Mouse (Mus musculus) CH12.LX (cell line): ENCODE measurements around the gene Mipep. TPM values are rescaled to one million over a fixed set of nuclear protein-coding genes. Genes with fewer than 3 reads are reported as not detected.

ENCODE experiments used
- DNase-seq: peaks from one replicate; pipeline ENCODE4 v3.0.0-alpha.2; 2013; ENCODE audit errors: extremely low read depth
- H3K27ac ChIP-seq: 2 replicates; pipeline ENCODE4 v1.5.1; 2012; ENCODE audit warnings: low read depth, mild to moderate bottlenecking, control low read depth, moderate library complexity; ENCODE audit not compliant: insufficient read depth
- H3K27me3 ChIP-seq: replicated peaks from 2 replicates; pipeline ENCODE3; 2012; ENCODE audit warnings: inconsistent platforms
- H3K36me3 ChIP-seq, 2 experiments: replicated peaks in 1 of 2; 2 replicates each; pipeline versions ENCODE3 to v1.6.1; 2012; ENCODE audit warnings: inconsistent platforms in 1 of 2, low read length in 1 of 2, mild to moderate bottlenecking in 1 of 2, mixed read lengths in 1 of 2, moderate library complexity in 1 of 2; ENCODE audit not compliant: control insufficient read depth in 1 of 2, insufficient read depth in 1 of 2
- H3K4me1 ChIP-seq, 2 experiments: 2 replicates each; pipeline ENCODE4 v1.6.1; 2012; ENCODE audit warnings: inconsistent platforms in 1 of 2, moderate library complexity in 1 of 2; ENCODE audit not compliant: insufficient read depth in 2 of 2, control insufficient read depth in 1 of 2
- H3K4me2 ChIP-seq: 2 replicates; pipeline ENCODE4 v1.6.1; 2012; ENCODE audit warnings: low read depth, mild to moderate bottlenecking, control low read depth; ENCODE audit not compliant: poor library complexity, insufficient read depth, severe bottlenecking
- H3K4me3 ChIP-seq, 3 experiments: fragments of 150-350 bp in 1 of 3; sonication (generic) in 1 of 3; replicated peaks in 1 of 3; 2 replicates each; pipeline versions ENCODE3 to v1.5.1; 2011 to 2012; ENCODE audit warnings: low read depth in 2 of 3, low read length in 2 of 3, mild to moderate bottlenecking in 2 of 3, moderate library complexity in 2 of 3, control low read depth in 1 of 3, improper control_type of control experiment in 1 of 3, inconsistent platforms in 1 of 3, mixed read lengths in 1 of 3; ENCODE audit not compliant: poor library complexity in 1 of 3
- H3K79me2 ChIP-seq: replicated peaks from 2 replicates; pipeline ENCODE4 v1.6.1; 2012; ENCODE audit warnings: mild to moderate bottlenecking, moderate library complexity; ENCODE audit not compliant: control insufficient read depth, poor library complexity, insufficient read depth, severe bottlenecking; ENCODE audit errors: extremely low read depth
- H3K9ac ChIP-seq: 2 replicates; pipeline ENCODE4 v1.6.1; 2012; ENCODE audit warnings: low read depth, mild to moderate bottlenecking, control low read depth, moderate library complexity; ENCODE audit not compliant: insufficient read depth
- H3K9me3 ChIP-seq: replicated peaks from 2 replicates; pipeline ENCODE3; 2012; ENCODE audit warnings: low read length, inconsistent platforms, mixed read lengths
- BHLHE40 ChIP-seq: IDR thresholded peaks from 2 replicates; pipeline ENCODE4 v1.6.1; 2011; ENCODE audit warnings: mild to moderate bottlenecking, low read depth, low read length, improper control_type of control experiment
- CHD1 ChIP-seq: IDR thresholded peaks from 2 replicates; pipeline ENCODE4 v1.6.1; 2012; ENCODE audit warnings: low read depth, low read length, improper control_type of control experiment, inconsistent platforms
- CHD2 ChIP-seq: IDR thresholded peaks from 2 replicates; pipeline ENCODE4 v1.6.1; 2011; ENCODE audit warnings: low read length, improper control_type of control experiment
- EP300 ChIP-seq: IDR thresholded peaks from 2 replicates; pipeline ENCODE4 v1.6.1; 2011; ENCODE audit warnings: low read length, improper control_type of control experiment
- IRF4 ChIP-seq: IDR thresholded peaks from 2 replicates; pipeline ENCODE4 v1.6.1; 2014; ENCODE audit warnings: low read depth, mild to moderate bottlenecking, inconsistent platforms, low read length, improper control_type of control experiment
- KAT2A ChIP-seq: IDR thresholded peaks from 2 replicates; pipeline ENCODE4 v1.6.1; 2012; ENCODE audit warnings: low read length, improper control_type of control experiment, inconsistent platforms; ENCODE audit not compliant: insufficient replicate concordance
- MAFK ChIP-seq: IDR thresholded peaks from 2 replicates; pipeline ENCODE4 v1.6.1; 2011; ENCODE audit warnings: low read length, improper control_type of control experiment; ENCODE audit not compliant: insufficient replicate concordance
- MAX ChIP-seq: IDR thresholded peaks from 2 replicates; pipeline ENCODE4 v1.6.1; 2011; ENCODE audit warnings: low read length, improper control_type of control experiment
- MEF2A ChIP-seq: IDR thresholded peaks from 2 replicates; pipeline ENCODE4 v1.6.1; 2014; ENCODE audit warnings: low read depth, mild to moderate bottlenecking, inconsistent platforms, low read length, improper control_type of control experiment, borderline replicate concordance
- NRF1 ChIP-seq: IDR thresholded peaks from 2 replicates; pipeline ENCODE4 v1.6.1; 2014; ENCODE audit warnings: low read depth, mild to moderate bottlenecking, inconsistent platforms, low read length, improper control_type of control experiment, moderate library complexity
- POLR2AphosphoS2 ChIP-seq: IDR thresholded peaks from 2 replicates; pipeline ENCODE4 v1.6.1; 2011; ENCODE audit warnings: low read depth, low read length, improper control_type of control experiment
- RAD21 ChIP-seq: IDR thresholded peaks from 2 replicates; pipeline ENCODE4 v1.6.1; 2011; ENCODE audit warnings: low read depth, mild to moderate bottlenecking, low read length, improper control_type of control experiment, moderate library complexity
- TCF12 ChIP-seq: IDR thresholded peaks from 2 replicates; pipeline ENCODE4 v1.6.1; 2014; ENCODE audit warnings: low read depth, mild to moderate bottlenecking, inconsistent platforms, low read length, improper control_type of control experiment
- UBTF ChIP-seq: IDR thresholded peaks from 2 replicates; pipeline ENCODE4 v1.6.1; 2012; ENCODE audit warnings: low read depth, mild to moderate bottlenecking, inconsistent platforms, low read length, improper control_type of control experiment, moderate library complexity
- USF1 ChIP-seq: IDR thresholded peaks from 2 replicates; pipeline ENCODE4 v1.6.1; 2014; ENCODE audit warnings: low read depth, mild to moderate bottlenecking, inconsistent platforms, low read length, improper control_type of control experiment
- ZKSCAN1 ChIP-seq: IDR thresholded peaks from 2 replicates; pipeline ENCODE4 v1.6.1; 2012; ENCODE audit warnings: low read depth, inconsistent platforms, low read length, improper control_type of control experiment, borderline replicate concordance
- ZNF384 ChIP-seq: IDR thresholded peaks from 2 replicates; pipeline ENCODE4 v1.6.1; 2012; ENCODE audit warnings: low read depth, low read length, improper control_type of control experiment, inconsistent platforms
- dilution Hi-C: fragments of 300-500 bp; cut with MboI; formaldehyde crosslinking; loops from 2 replicates; pipeline ENCODE4 v1.14.3; 2020; ENCODE audit warnings: low sequenced_read_pairs; ENCODE audit not compliant: extremely low pct_unique_long_range_greater_than_20kb, extremely low pct_ligation_motif_present
- in situ Hi-C: fragments of 300-500 bp; cut with MboI; formaldehyde crosslinking; loops from 3 replicates; pipeline ENCODE4 v1.14.3; 2019; ENCODE audit warnings: low sequenced_read_pairs, low pct_ligation_motif_present, low pct_unique_long_range_greater_than_20kb, mixed read lengths
- polyA plus RNA-seq: library from polyadenylated mRNA; unstranded; fragments of >175 nt; gene quantifications from 2 replicates; pipeline ENCODE4 v1.2.1, GENCODE M21; 2012; ENCODE audit warnings: low read depth; ENCODE audit not compliant: insufficient read length
- total RNA-seq, 2 experiments: library from RNA; depleted of rRNA; stranded (reverse); fragments of 300-350 nt in 1 of 2; fragments of >200 nt in 1 of 2; gene quantifications; 2 replicates each; pipeline ENCODE4 v1.2.3; 2012 to 2014

The Mipep gene
- total and polyA plus RNA-seq, 3 experiments: 33.1 to 37.2 (median 36.6) TPM

DNA sequence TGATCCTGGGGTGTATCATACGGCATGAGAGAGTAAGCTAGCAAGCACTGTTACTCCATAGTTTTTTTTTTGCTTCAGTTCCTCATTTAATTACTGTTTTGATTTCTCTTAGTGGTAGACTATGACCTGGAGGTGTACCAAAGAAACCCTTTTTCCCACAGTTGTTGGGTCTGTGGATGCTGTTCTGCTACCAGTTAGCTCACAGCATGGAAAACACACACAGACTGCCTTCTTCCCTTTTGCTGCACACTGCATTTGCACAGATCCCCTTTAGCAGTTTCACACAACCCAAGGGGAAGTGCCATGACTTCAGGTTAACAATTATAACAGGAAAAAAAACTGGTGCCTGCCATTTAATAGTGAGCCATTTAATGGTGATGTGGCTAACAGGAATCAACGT, 45.7 kb downstream of the Mipep start:
- 0 out of 4 replicates have a peak, but pooled peaks cover 0 to 3% of the 10 kb centered on the region in 2 experiments for H3K4me1 ChIP-seq
- dilution Hi-C loops: no loop called here
- no peak overlapping the region for H3K27ac ChIP-seq

DNA sequence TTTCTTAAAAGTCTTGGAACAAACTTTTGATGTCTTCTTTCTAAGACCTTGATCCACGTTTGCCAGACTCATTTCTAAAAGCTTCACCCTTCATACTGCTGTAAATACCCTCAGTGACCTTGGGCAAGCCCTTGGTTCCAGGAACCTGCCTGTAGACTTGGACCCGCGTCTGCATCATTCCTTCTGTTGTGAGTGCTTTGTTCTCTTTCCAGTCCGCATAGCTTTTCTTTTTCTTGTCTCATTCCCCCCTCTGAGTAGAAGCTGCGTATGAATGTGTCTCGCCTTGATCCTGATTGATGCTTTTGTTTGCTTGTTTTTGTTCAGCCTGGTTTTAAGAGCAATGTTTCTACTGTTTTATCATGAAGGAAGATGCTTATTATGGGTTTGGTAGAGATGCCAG, 52.3 kb downstream of the Mipep start:
- peaks cover 3% of the 10 kb centered on the region for H3K9me3 ChIP-seq
- no peak overlapping the region for H3K4me2 ChIP-seq
- H3K27me3 ChIP-seq: no peaks in the 10 kb centered on the region
- in situ Hi-C loops (no loop called here), dilution Hi-C loops (no loop called here)
- H3K27ac ChIP-seq: no peak overlapping the region
- no peak overlapping the region for H3K4me3 ChIP-seq
- no peak overlapping the region for H3K9ac ChIP-seq
- no peak for DNase-seq
- peaks cover 24 to 76% of the 10 kb centered on the region in 2 experiments for H3K36me3 ChIP-seq
- H3K79me2 ChIP-seq: no peaks in the 10 kb centered on the region
- TF ChIP-seq UBTF (no peak), MEF2A (no peak)
- TF ChIP-seq, all 38 proteins: peak for 0
- H3K4me1 ChIP-seq: no peaks in the 10 kb centered on the region

More for the DNA sequence above, 45.7 kb downstream of the Mipep start:
- in situ Hi-C loops: no loop called here
- DNase-seq: no peak
- Histone ChIP-seq H3K9me3 (peaks cover 8% of the 10 kb centered on the region), H3K79me2 (no peaks in the 10 kb centered on the region), H3K4me3 (no peak overlapping the region), H3K27me3 (no peaks in the 10 kb centered on the region), H3K36me3 (peaks cover 39 to 64% of the 10 kb centered on the region in 2 experiments), H3K9ac (no peak overlapping the region), H3K4me2 (no peak overlapping the region)
- TF ChIP-seq BHLHE40: no peak
- no peak for TF ChIP-seq MAFK
- no peak for TF ChIP-seq RAD21
- TF ChIP-seq TCF12: no peak
- no peak for TF ChIP-seq ZNF384
- no peak for TF ChIP-seq MAX
- no peak for TF ChIP-seq ZKSCAN1
- no peak for TF ChIP-seq POLR2AphosphoS2
- TF ChIP-seq NRF1: no peak
- TF ChIP-seq IRF4: no peak
- TF ChIP-seq CHD1: no peak
- no peak for TF ChIP-seq EP300
- TF ChIP-seq USF1: no peak
- TF ChIP-seq CHD2: no peak
- no peak for TF ChIP-seq KAT2A
